Mouse (Mus musculus) kidney, postnatal 10 days (tissue): ENCODE data around the gene Rab21.

Experiments used
- DNase-seq: peaks from one replicate; pipeline ENCODE4 v3.0.0; 2021; ENCODE audit warnings: mixed read lengths

Gene Rab21

GRCm38 (mm10) chr10:115315473-115316171, at the start of gene Rab21:
TSS of gene Rab21 (minus strand) at chr10:115315594.
- DNase-seq: peak; percentile 99

- DNase-seq: no peak
Measured at GRCm38 (mm10) chr10:115363151-115363550, 47.8 kb upstream of the Rab21 start.

GRCm38 (mm10) chr10:115362623-115362964, 47.2 kb upstream of the Rab21 start:
- no peak for DNase-seq

- DNase-seq: peak; percentile 98
Measured at GRCm38 (mm10) chr10:115361840-115362622, 46.6 kb upstream of the Rab21 start, which contains the start of gene Tmem19. TSS of gene Tmem19 (minus strand) at chr10:115362501.

- DNase-seq: peak; percentile 34
Measured at GRCm38 (mm10) chr10:115359066-115359465, 43.7 kb upstream of the Rab21 start.

- DNase-seq: no peak
Measured at GRCm38 (mm10) chr10:115358216-115358919, 43.0 kb upstream of the Rab21 start.

- DNase-seq: no peak
Measured at GRCm38 (mm10) chr10:115356106-115356505, 40.7 kb upstream of the Rab21 start.

GRCm38 (mm10) chr10:115355016-115355415, 39.6 kb upstream of the Rab21 start:
- DNase-seq: no peak

GRCm38 (mm10) chr10:115354553-115354952, 39.2 kb upstream of the Rab21 start:
- DNase-seq: no peak

GRCm38 (mm10) chr10:115350810-115351397, 35.5 kb upstream of the Rab21 start:
- no peak for DNase-seq

- DNase-seq: no peak
Measured at GRCm38 (mm10) chr10:115349509-115349908, 34.1 kb upstream of the Rab21 start.

- DNase-seq: no peak
Measured at GRCm38 (mm10) chr10:115349029-115349428, 33.6 kb upstream of the Rab21 start.

GRCm38 (mm10) chr10:115348131-115348530, 32.7 kb upstream of the Rab21 start:
- no peak for DNase-seq

- DNase-seq: no peak
Measured at GRCm38 (mm10) chr10:115346444-115346843, 31.1 kb upstream of the Rab21 start.

- no peak for DNase-seq
Measured at GRCm38 (mm10) chr10:115342771-115343425, 27.5 kb upstream of the Rab21 start.

- no peak for DNase-seq
Measured at GRCm38 (mm10) chr10:115339820-115340328, 24.5 kb upstream of the Rab21 start.

- DNase-seq: no peak
Measured at GRCm38 (mm10) chr10:115336901-115337300, 21.5 kb upstream of the Rab21 start.

- no peak for DNase-seq
Measured at GRCm38 (mm10) chr10:115333528-115333927, 18.1 kb upstream of the Rab21 start.

- no peak for DNase-seq
Measured at GRCm38 (mm10) chr10:115332997-115333396, 17.6 kb upstream of the Rab21 start.

GRCm38 (mm10) chr10:115332420-115332952, 17.1 kb upstream of the Rab21 start:
- DNase-seq: no peak

GRCm38 (mm10) chr10:115329010-115329530, 13.7 kb upstream of the Rab21 start:
- DNase-seq: no peak

- DNase-seq: peak; percentile 28
Measured at GRCm38 (mm10) chr10:115328514-115328913, 13.1 kb upstream of the Rab21 start.
